Mouse (Mus musculus) lung, embryonic 15.5 days (tissue): Measurements from ENCODE around the gene C1qtnf7. TPM values are rescaled to one million over a fixed set of nuclear protein-coding genes. Genes with fewer than 3 reads are reported as not detected.

Experiments
- ATAC-seq: fragments of 200-750 bp; cut with Nextera tagmentation; 2 replicates; pipeline ENCODE4 v1.8.0; 2017; ENCODE audit warnings: moderate number of reproducible peaks, borderline replicate concordance; ENCODE audit not compliant: low FRiP score, low TSS enrichment; ENCODE audit errors: extremely low read depth
- H3K27ac ChIP-seq: fragments of 300-500 bp; sonication (generic); 2 replicates; pipeline ENCODE4 v1.5.1; 2015; ENCODE audit warnings: moderate library complexity, mild to moderate bottlenecking, inconsistent platforms
- H3K27me3 ChIP-seq: fragments of 300-500 bp; sonication (generic); 2 replicates; pipeline ENCODE4 v1.6.1; 2015; ENCODE audit warnings: inconsistent platforms
- H3K36me3 ChIP-seq: fragments of 300-500 bp; sonication (generic); 2 replicates; pipeline ENCODE4 v1.6.1; 2015; ENCODE audit warnings: inconsistent platforms
- H3K4me1 ChIP-seq: fragments of 300-500 bp; sonication (generic); 2 replicates; pipeline ENCODE4 v1.6.1; 2015; ENCODE audit warnings: inconsistent platforms
- H3K4me2 ChIP-seq: fragments of 300-500 bp; sonication (generic); 2 replicates; pipeline ENCODE4 v1.6.1; 2015; ENCODE audit warnings: inconsistent platforms, mild to moderate bottlenecking, moderate library complexity
- H3K4me3 ChIP-seq: fragments of 300-500 bp; sonication (generic); 2 replicates; pipeline ENCODE4 v1.5.1; 2015; ENCODE audit warnings: mild to moderate bottlenecking, inconsistent platforms
- H3K9ac ChIP-seq: fragments of 300-500 bp; sonication (generic); 2 replicates; pipeline ENCODE4 v1.6.1; 2015; ENCODE audit warnings: inconsistent platforms
- H3K9me3 ChIP-seq: fragments of 300-500 bp; sonication (generic); 2 replicates; pipeline ENCODE4 v1.6.1; 2016; ENCODE audit warnings: inconsistent platforms
- WGBS: fragments of 180-500 bp; shearing (Covaris S2); methylation state at CpG from one replicate; pipeline ENCODE4 v1.1.7; 2015; 5-methylcytosine and 5-hydroxymethylcytosine counted together
- polyA plus RNA-seq: library from polyadenylated mRNA; unstranded; fragments of >200 nt; fragmentation: Nextera tagmentation; extraction: Ambion mirVana; gene quantifications from 2 replicates; pipeline ENCODE4 v1.2.1, GENCODE M21; 2015

The C1qtnf7 gene
- polyA plus RNA-seq, 1 experiment from 2014 or later, result 48.2 TPM

DNA sequence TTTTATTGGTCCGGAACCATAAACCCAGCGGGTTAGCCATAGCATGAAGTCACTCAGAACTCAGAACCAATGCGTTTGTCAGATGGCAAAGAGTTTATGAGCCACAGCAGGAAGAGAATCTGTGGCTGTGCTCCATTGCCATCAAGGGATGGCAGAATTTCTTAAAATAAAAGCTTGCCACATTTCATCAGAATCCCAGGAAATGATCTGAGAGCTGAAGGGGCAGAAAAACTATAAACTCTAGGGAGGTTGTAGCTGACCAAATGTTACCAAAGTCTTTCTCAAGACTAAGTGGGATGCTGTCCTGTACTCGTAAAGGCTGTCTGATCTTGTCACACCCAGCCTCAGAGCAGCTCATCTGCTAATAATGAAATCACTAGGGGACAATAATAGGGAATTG lies 110.1 kb downstream of the C1qtnf7 start:
- Histone ChIP-seq H3K4me2 (no peak overlapping the region), H3K36me3 (no peaks in the 10 kb centered on the region), H3K9me3 (no peaks in the 10 kb centered on the region), H3K9ac (no peak overlapping the region), H3K4me3 (no peak overlapping the region), H3K27ac (no peak overlapping the region), H3K4me1 (peaks cover 6% of the 10 kb centered on the region), H3K27me3 (no peaks in the 10 kb centered on the region)
- 77% methylated on average over 4 of the region's 4 CpGs for WGBS
- ATAC-seq, result no peak

- Histone ChIP-seq H3K9ac (no peak overlapping the region), H3K27me3 (no peaks in the 10 kb centered on the region), H3K36me3 (no peaks in the 10 kb centered on the region), H3K4me3 (no peak overlapping the region), H3K9me3 (no peaks in the 10 kb centered on the region), H3K4me1 (no peaks in the 10 kb centered on the region), H3K4me2 (no peak overlapping the region), H3K27ac (no peak overlapping the region)
- WGBS, result 83% methylated on average over 5 of the region's 5 CpGs
- peak; percentile 35; the same call in 1 of the 2 replicates for ATAC-seq
Observed at GRCm38 (mm10) chr5:43634071-43634601, 118.8 kb downstream of the C1qtnf7 start.

GRCm38 (mm10) chr5:43634602-43635081 lies 119.3 kb downstream of the C1qtnf7 start:
- WGBS, result 24% methylated on average over 9 of the region's 9 CpGs
- Histone ChIP-seq H3K36me3 (no peaks in the 10 kb centered on the region), H3K4me1 (no peaks in the 10 kb centered on the region), H3K9me3 (no peaks in the 10 kb centered on the region), H3K27me3 (no peaks in the 10 kb centered on the region), H3K27ac (no peak overlapping the region), H3K4me2 (no peak overlapping the region), H3K9ac (no peak overlapping the region), H3K4me3 (no peak overlapping the region)
- ATAC-seq, result peak; percentile 49; the same call in 1 of the 2 replicates

DNA sequence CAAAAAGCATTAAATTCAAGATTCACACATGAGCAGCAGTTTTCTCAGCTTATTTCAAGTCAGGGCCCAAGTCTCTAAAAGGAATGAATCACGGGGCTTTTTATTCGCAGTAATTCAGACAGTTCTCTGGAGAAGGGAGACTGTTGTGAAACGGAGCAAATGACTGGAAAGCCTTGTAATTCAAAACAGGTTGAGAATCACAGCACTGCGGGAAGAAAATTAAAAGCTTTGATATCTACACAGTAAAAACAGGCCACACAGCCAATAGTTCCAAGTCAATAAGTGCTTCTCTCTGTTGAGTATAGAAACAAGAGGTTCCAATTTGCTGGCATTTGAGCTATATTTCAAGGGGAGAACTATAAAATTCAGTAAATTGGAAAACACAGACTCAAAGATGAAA lies 129.7 kb downstream of the C1qtnf7 start:
- no peak overlapping the region for H3K9ac ChIP-seq
- 75% methylated on average over 4 of the region's 4 CpGs for WGBS
- H3K27me3 ChIP-seq, result no peaks in the 10 kb centered on the region
- no peak overlapping the region for H3K4me2 ChIP-seq
- H3K36me3 ChIP-seq, result no peaks in the 10 kb centered on the region
- H3K4me3 ChIP-seq, result no peak overlapping the region
- H3K9me3 ChIP-seq, result no peaks in the 10 kb centered on the region
- no peak for ATAC-seq
- H3K4me1 ChIP-seq, result 0 out of 2 replicates have a peak, but pooled peaks cover 2% of the 10 kb centered on the region
- H3K27ac ChIP-seq, result no peak overlapping the region

DNA sequence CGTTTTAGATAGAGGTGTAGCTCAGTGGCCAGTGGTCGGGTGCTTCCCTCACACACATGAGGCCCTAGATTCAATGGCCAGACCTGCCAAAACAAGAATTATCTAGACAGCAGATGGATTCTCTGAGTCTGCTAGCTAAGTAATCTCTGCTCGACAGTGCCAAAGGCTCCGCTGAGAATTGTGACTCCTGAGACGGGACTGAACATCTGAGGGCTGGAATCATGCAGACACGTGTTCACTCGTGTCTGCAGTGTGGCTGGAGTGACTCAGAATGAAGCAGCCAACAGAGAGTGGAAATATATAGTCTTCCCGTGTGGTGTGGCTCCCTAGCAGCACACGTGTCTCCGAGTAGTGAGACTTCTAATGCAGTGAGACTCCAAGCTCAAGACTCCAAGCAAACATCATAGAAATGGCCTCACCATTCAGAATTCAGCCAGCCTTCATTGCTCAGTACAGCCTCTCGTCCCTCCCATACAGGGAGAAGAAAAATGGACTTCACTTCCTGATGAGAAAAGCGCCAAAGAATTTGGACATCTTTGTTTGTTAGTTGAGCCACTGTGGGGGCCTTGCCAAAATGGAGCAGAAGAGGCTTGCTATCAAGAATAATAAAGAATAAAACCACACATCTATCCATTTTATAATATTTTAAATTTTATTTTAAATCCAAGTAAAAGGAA lies 131.9 kb downstream of the C1qtnf7 start:
- 0 out of 2 replicates have a peak overlapping the region, but pooled peaks have one; percentile 0 for H3K27ac ChIP-seq
- no peak overlapping the region for H3K4me3 ChIP-seq
- no peaks in the 10 kb centered on the region for H3K36me3 ChIP-seq
- H3K9ac ChIP-seq, result no peak overlapping the region
- no peak overlapping the region for H3K4me2 ChIP-seq
- no peaks in the 10 kb centered on the region for H3K27me3 ChIP-seq
- WGBS, result 55% methylated on average over 12 of the region's 12 CpGs
- no peaks in the 10 kb centered on the region for H3K9me3 ChIP-seq
- 0 out of 2 replicates have a peak, but pooled peaks cover 2% of the 10 kb centered on the region for H3K4me1 ChIP-seq
- ATAC-seq, result peak; percentile 52; the same call in 1 of the 2 replicates

DNA sequence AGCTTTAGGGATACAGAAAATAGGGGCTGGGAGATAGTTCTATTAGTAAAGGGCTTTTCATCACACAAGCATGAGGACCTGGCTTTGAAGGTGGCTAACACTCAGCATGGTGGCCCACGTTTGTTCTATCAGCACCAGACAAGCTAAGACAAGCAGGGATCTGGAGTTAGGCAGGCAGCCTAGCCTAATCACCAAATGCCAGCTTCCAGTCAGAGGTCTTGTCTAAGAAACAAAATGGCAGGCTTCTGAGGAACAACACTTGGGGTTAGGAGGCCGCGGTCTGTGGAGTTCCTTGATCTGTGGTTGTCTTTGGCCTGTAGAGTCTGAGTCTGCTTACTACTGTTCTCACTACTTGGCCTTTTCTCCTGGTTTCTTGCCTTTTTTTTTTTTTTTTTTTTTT lies 146.2 kb downstream of the C1qtnf7 start:
- Histone ChIP-seq H3K9ac (peak overlapping the region; percentile 36; the same call in 1 of the 2 replicates), H3K9me3 (no peaks in the 10 kb centered on the region), H3K36me3 (no peaks in the 10 kb centered on the region), H3K4me1 (peaks cover 28% of the 10 kb centered on the region), H3K27me3 (no peaks in the 10 kb centered on the region), H3K4me2 (peak overlapping the region; percentile 66), H3K4me3 (no peak overlapping the region), H3K27ac (peak overlapping the region; percentile 93)
- 86% methylated on average over 3 of the region's 3 CpGs for WGBS
- no peak for ATAC-seq

- peak within 1 kb of the TSS; percentile 48 for H3K4me3 ChIP-seq
- peaks cover 28% of the 10 kb centered on the region for H3K4me1 ChIP-seq
- H3K4me2 ChIP-seq, result peak within 1 kb of the TSS; percentile 66
- peak within 1 kb of the TSS; percentile 93 for H3K27ac ChIP-seq
- peak; percentile 73; the same call in 1 of the 2 replicates for ATAC-seq
- peak within 1 kb of the TSS; percentile 36 for H3K9ac ChIP-seq
- no peaks in the 10 kb centered on the region for H3K27me3 ChIP-seq
- H3K9me3 ChIP-seq, result no peaks in the 10 kb centered on the region
- no peaks in the 10 kb centered on the region for H3K36me3 ChIP-seq
- WGBS, result 3% methylated on average over 19 of the region's 19 CpGs
Observed at GRCm38 (mm10) chr5:43661997-43662961, 146.9 kb downstream of the C1qtnf7 start, which contains the start of gene Cc2d2a. TSS of gene Cc2d2a (plus strand) at chr5:43662346.

- no peaks in the 10 kb centered on the region for H3K36me3 ChIP-seq
- WGBS, result 22% methylated on average over 6 of the region's 6 CpGs
- H3K9ac ChIP-seq, result peak overlapping the region; percentile 16; the same call in 1 of the 2 replicates
- peak overlapping the region; percentile 66 for H3K4me2 ChIP-seq
- H3K27ac ChIP-seq, result peak overlapping the region; percentile 27; the same call in 1 of the 2 replicates
- no peaks in the 10 kb centered on the region for H3K9me3 ChIP-seq
- no peaks in the 10 kb centered on the region for H3K27me3 ChIP-seq
- peaks cover 28% of the 10 kb centered on the region for H3K4me1 ChIP-seq
- H3K4me3 ChIP-seq, result peak overlapping the region; percentile 48
- ATAC-seq, result no peak
Observed at GRCm38 (mm10) chr5:43663531-43663930, 148.2 kb downstream of the C1qtnf7 start.

- Histone ChIP-seq H3K9me3 (no peaks in the 10 kb centered on the region), H3K4me2 (peak overlapping the region; percentile 45), H3K4me3 (peak overlapping the region; percentile 21; the same call in 1 of the 2 replicates), H3K9ac (no peak overlapping the region), H3K27ac (no peak overlapping the region), H3K4me1 (peaks cover 28% of the 10 kb centered on the region), H3K36me3 (0 out of 2 replicates have a peak, but pooled peaks cover 4% of the 10 kb centered on the region), H3K27me3 (no peaks in the 10 kb centered on the region)
- 0 out of 2 replicates have a peak, but pooled peaks have one; percentile 39 for ATAC-seq
- 19% methylated on average over 5 of the region's 5 CpGs for WGBS
Observed at GRCm38 (mm10) chr5:43665144-43665543, 149.8 kb downstream of the C1qtnf7 start.
